Mouse (Mus musculus) neural tube, embryonic 10.5 days (tissue): ENCODE data around the gene Rab38.

ENCODE experiments used
- DNase-seq: peaks from one replicate; pipeline ENCODE4 v3.0.0-alpha.2; 2017; ENCODE audit warnings: low spot score; ENCODE audit errors: extremely low spot score

Rab38 gene

DNA sequence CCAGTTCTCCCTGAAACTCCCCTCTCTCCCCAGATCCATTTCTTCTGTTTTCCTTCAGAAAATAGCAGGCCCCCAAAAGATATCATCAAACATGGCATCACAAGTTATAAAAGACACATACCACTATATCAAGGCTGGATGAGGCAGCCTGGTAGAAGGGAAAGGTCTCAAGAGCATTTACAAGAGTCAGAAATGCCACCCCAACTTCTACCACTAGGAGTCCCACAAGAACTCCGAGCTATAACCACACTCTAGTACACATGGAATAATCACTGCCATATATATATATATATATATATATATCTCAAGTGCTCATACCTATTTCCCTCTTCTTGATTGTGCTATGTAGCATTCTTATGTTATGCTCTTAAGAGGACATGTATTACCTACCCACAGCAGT, 92.4 kb downstream of the Rab38 start:
- no peak for DNase-seq

DNA sequence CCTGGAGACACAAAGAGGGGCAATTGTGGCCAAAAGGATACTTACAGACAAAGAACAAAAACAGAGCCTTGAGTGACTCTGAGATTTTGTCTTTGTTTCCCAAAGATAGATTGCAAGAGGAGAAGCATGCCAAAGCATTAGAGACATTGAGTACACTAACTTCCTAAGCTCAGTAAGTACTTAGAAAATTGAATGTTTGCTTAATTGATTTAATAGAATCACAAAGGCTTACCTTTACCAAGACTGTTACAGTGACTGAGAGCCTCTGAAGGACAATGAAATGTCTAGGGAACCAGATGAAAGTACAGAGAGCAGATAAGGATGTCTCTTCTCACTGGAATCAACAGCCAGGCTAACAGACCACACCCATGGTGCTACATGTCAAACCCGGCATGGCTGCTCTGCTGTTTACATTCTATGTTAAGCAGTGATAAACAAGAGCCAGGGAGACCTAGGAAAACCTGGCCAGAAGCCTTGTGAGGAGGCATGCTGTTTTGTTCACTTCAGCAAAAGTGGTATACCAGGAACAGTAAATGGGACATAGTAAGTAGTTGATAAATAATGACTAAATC, 97.1 kb downstream of the Rab38 start:
- no peak for DNase-seq

DNA sequence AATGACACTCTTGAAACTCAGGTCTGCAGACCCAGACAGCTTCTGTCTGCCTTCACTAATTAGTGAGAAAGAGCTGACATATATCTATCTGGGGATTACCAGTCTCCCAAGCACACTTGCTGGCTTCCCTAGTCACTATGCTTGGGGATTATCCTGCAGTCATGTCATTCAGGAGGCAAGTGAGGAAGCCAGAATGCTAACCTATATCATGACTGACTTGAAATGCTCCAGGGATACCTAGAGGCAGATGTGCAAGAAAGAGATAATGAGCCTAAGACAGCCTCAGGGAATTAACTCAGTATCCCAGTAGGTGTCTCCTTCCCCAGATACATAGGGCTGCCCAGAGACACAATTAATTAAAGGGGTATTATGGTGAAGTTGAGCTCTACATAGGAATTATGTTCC, 106.1 kb downstream of the Rab38 start:
- DNase-seq, result no peak

DNA sequence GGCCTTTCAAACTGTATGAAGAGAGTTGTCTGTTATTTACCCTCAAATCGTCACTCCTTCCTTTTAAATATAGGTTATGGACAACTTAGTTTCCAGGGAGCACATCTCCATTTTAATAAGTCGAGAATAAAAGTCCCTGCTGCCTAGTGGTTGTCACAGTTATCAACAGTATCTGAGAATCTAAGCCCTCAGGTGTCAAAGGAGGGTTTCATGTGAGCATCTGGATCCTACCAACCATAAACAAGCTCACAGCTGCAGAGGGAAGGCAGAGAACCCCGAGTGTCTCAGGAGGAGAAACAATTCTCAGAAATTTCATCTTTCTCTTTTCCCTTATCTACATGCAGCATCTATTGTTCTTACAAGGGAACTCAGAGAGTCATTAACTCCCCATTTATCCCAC, 106.7 kb downstream of the Rab38 start:
- no peak for DNase-seq
